Mouse (Mus musculus) megakaryocyte, embryonic 14.5 days (primary cell): ENCODE results near the gene Exoc4.

Experiments
- FLI1 ChIP-seq: IDR thresholded peaks from 2 replicates; pipeline ENCODE4 v1.6.1; 2012; ENCODE audit warnings: low read length, inconsistent platforms, mixed read lengths
- GATA1 ChIP-seq: IDR thresholded peaks from 3 replicates; pipeline ENCODE4 v1.6.1; 2012; ENCODE audit warnings: mixed read lengths, low read length, inconsistent platforms, borderline replicate concordance

- TF ChIP-seq GATA1: no peak
- no peak for TF ChIP-seq FLI1
Observed at GRCm38 (mm10) chr6:33305996-33306395, 57.1 kb downstream of the Exoc4 start.
